Mouse (Mus musculus) kidney, adult 2 months (tissue): Measurements from ENCODE around the gene Pde6h.

Experiments
- CTCF ChIP-seq: fragments of 200-500 bp; conservative IDR thresholded peaks from 2 replicates; pipeline ENCODE4 v1.5.1; 2011; ENCODE audit warnings: low read depth, mild to moderate bottlenecking, control low read depth, low read length, moderate library complexity, mixed read lengths; ENCODE audit not compliant: insufficient read depth, insufficient read length
- POLR2A ChIP-seq: fragments of 200-500 bp; IDR thresholded peaks from one replicate; pipeline ENCODE4 v1.6.1; 2011; ENCODE audit warnings: low read depth, low read length, control low read depth

DNA sequence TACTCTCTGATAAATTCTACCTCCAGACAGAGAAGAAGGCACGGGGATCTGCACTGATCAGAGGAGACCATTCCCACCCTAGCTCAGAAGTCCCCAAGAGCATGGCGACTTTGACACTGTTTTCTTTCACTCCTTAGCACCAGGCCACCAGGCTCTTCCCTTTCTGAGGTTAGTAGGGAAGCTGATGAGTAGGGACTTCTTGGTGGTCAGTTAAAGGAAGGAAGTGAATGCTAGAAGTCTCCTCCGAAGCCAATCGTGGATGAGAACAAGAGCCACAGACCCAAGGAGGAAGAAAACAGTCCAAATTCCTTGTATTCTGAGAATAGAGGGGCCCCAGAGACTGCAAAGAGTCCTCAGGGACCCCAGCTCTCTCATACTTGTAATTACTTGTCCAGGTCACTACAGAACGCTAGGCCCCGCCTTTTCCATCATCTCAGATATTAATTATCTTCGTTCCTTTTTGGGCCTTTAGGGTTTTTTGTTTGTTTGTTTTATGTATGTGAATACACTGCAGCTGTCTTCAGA is 65.0 kb downstream of the Pde6h start:
- no peak for TF ChIP-seq CTCF
- TF ChIP-seq POLR2A: no peak
